Mouse (Mus musculus) myocyte (in vitro differentiated cells): ENCODE results near the gene Slc34a1.

Source experiments
- CEBPB ChIP-seq: IDR thresholded peaks from 2 replicates; pipeline ENCODE4 v1.6.1; 2011; ENCODE audit warnings: mild to moderate bottlenecking, moderate library complexity; ENCODE audit not compliant: poor library complexity, insufficient read depth, severe bottlenecking
- E2F4 ChIP-seq: IDR thresholded peaks from one replicate; pipeline ENCODE4 v1.6.1; 2011; ENCODE audit warnings: mild to moderate bottlenecking, control low read depth, moderate library complexity; ENCODE audit not compliant: insufficient read depth
- MYOD1 ChIP-seq, 3 experiments: IDR thresholded peaks; one replicate each; pipeline ENCODE4 v1.6.1; 2011; ENCODE audit warnings: control low read depth in 2 of 3, low read depth in 2 of 3, mild to moderate bottlenecking in 2 of 3, moderate library complexity in 1 of 3; ENCODE audit not compliant: insufficient read length in 2 of 3, control insufficient read depth in 1 of 3
- MYOG ChIP-seq, 3 experiments: IDR thresholded peaks; one replicate each; pipeline ENCODE4 v1.6.1; 2011; ENCODE audit warnings: control low read depth in 2 of 3, low read depth in 2 of 3, mild to moderate bottlenecking in 2 of 3; ENCODE audit not compliant: insufficient read length in 2 of 3, control insufficient read depth in 1 of 3, insufficient read depth in 1 of 3
- POLR2A ChIP-seq: IDR thresholded peaks from one replicate; pipeline ENCODE4 v1.6.1; 2011; ENCODE audit warnings: low read depth, mild to moderate bottlenecking, control low read depth, moderate library complexity; ENCODE audit not compliant: insufficient read length
- POLR2AphosphoS2 ChIP-seq: IDR thresholded peaks from one replicate; pipeline ENCODE4 v1.6.1; 2011; ENCODE audit warnings: low read depth, control low read depth; ENCODE audit not compliant: insufficient read length
- REST ChIP-seq: IDR thresholded peaks from one replicate; pipeline ENCODE4 v1.6.1; 2011; ENCODE audit warnings: mild to moderate bottlenecking, control low read depth, moderate library complexity; ENCODE audit not compliant: insufficient read depth, insufficient read length
- SRF ChIP-seq: IDR thresholded peaks from one replicate; pipeline ENCODE4 v1.6.1; 2011; ENCODE audit warnings: low read depth; ENCODE audit not compliant: control insufficient read depth, insufficient read length
- TCF12 ChIP-seq: IDR thresholded peaks from one replicate; pipeline ENCODE4 v1.6.1; 2011; ENCODE audit warnings: mild to moderate bottlenecking, control low read depth; ENCODE audit not compliant: poor library complexity, insufficient read depth, severe bottlenecking
- TCF3 ChIP-seq: IDR thresholded peaks from one replicate; pipeline ENCODE4 v1.6.1; 2011; ENCODE audit warnings: low read depth, control low read depth; ENCODE audit not compliant: insufficient read length
- USF1 ChIP-seq: IDR thresholded peaks from one replicate; pipeline ENCODE4 v1.6.1; 2011; ENCODE audit warnings: low read depth, mild to moderate bottlenecking, control low read depth, moderate library complexity

DNA sequence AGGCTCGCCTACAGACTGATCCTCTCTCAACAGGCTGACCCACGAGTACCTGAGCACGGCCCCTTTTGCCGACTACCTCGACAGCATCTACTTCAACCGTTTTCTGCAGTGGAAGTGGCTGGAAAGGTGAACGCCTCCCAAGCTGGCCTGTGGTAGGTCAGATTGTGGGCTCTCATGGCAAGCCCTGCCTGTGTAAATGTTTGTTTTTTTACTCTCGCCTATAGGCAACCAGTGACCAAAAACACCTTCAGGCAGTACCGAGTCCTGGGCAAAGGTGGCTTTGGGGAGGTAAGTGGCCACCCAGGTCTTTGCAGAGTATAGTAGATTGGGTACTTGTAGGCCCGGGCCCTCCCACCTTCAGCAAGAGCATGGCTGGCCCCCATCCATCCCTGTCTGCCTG, 53.3 kb downstream of the Slc34a1 start:
- TF ChIP-seq MYOG (IDR thresholded peaks at IDR 0.05; ENCODE audit: control insufficient read depth in 1 of 3, insufficient read depth in 1 of 3, insufficient read length in 2 of 3, low read depth in 2 of 3) (no peak), POLR2A (no peak), E2F4 (no peak), USF1 (no peak), POLR2AphosphoS2 (no peak), MYOD1 (IDR thresholded peaks at IDR 0.05; ENCODE audit: control insufficient read depth in 1 of 3, insufficient read length in 2 of 3, low read depth in 2 of 3) (no peak), CEBPB (no peak), TCF3 (no peak), SRF (no peak), TCF12 (no peak), REST (no peak)
